Mouse (Mus musculus): Measurements from ENCODE around the gene Comp. TPM values are rescaled to one million over a fixed set of nuclear protein-coding genes. Genes with fewer than 3 reads are reported as not detected.

The Comp gene
- polyA plus RNA-seq, 1 experiment from 2014 or later = 0.32 TPM

DNA sequence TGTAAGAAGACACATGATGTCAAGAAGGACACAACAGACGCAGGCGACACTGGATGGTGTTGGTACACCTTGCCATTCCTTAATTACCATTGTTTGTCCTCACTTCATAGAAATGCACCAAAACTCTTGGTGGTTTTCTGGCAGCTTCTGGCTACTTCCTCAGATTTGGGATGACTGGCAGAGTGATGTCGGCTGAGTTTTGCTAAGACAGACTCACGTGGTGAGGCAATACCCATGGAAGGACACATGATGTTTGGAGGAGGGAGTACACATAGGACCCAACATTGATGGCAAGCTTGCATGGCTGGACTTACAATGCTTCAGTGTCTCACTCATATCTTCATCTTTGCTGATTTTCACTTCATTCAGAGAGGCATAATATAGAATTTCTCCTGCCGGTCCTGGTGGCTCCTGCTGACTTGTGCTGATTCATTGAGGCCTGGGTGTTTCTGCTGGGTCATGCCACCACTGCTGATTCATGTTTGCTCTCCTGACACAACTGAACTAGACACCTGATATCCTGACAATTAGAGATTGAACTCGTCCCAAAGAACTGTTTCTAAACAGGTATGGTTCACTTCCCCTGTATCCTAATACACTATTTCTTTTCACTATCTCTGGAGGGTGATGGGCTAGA, 41.1 kb downstream of the Comp start:
- DNase-seq (ENCODE audit: low spot score) = no peak
- no peak overlapping the region for H3K9ac ChIP-seq (ENCODE audit: low read length)
- H3K4me2 ChIP-seq (ENCODE audit: low read depth) = no peak overlapping the region
- ATAC-seq (ENCODE audit: insufficient read depth, low FRiP score, low TSS enrichment) = no peak
- WGBS = 92% methylated on average over 6 of the region's 6 CpGs
- H3K4me3 ChIP-seq (ENCODE audit: low read depth, low read length) = no peak overlapping the region
- H3K36me3 ChIP-seq (ENCODE audit: control insufficient read depth, insufficient read depth, low read length) = no peaks in the 10 kb centered on the region
- no peaks in the 10 kb centered on the region for H3K9me3 ChIP-seq (ENCODE audit: control insufficient read depth, low read length)
- peaks cover 5% of the 10 kb centered on the region for H3K4me1 ChIP-seq (ENCODE audit: control insufficient read depth, insufficient read depth, low read length)
- no peaks in the 10 kb centered on the region for H3K27me3 ChIP-seq (ENCODE audit: control insufficient read depth, insufficient read depth, low read length)
- H3K27ac ChIP-seq (ENCODE audit: low read depth, low read length) = no peak overlapping the region

DNA sequence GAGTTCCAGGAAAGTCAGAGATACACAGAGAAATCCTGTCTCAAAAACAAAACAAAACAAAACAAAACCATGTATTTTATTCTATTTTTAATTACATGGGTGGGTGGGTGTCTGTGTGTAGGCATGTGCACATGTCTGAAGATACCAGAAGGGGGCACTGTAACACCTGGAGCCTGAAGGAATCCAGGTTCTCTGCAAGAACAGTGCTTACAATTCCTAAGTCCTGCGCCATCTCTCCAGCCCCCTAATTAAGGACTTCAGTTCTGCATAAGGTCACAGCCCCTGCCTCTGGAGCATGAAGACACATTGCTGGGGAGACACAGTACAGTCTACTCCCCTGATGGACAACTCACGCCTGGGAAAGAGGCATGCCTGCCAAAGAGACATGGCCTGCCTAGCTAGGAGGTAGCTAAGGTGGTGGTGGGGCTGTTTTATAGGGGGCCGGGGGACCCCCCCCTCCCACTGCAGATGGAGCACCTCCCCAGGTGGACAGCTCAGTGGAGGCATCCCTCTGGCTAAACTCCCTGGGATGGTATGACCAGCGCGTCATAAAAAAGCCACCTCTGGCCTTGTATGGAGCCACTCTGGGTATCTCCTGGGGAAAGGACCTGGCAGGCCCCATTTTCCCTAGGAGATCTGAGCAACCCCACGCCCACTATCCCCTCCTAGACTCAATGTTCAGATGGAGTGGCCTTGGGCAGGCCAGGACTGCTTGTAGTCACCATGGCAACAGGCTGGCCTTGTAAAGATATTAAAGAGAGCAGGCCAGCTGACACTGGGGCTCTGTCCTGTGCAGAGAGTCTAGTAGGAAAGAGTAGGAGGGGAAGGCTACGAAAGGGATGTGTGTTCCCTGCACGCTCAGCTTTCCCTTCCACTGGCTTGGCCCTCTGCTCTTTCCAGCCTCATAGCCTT, 42.4 kb downstream of the Comp start:
- 67% methylated on average over 8 of the region's 8 CpGs for WGBS
- Histone ChIP-seq H3K36me3 (ENCODE audit: control insufficient read depth, insufficient read depth, low read length) (no peaks in the 10 kb centered on the region), H3K4me1 (ENCODE audit: control insufficient read depth, insufficient read depth, low read length) (peaks cover 5% of the 10 kb centered on the region), H3K27ac (ENCODE audit: low read depth, low read length) (0 out of 2 replicates have a peak overlapping the region, but pooled peaks have one; percentile 20), H3K27me3 (ENCODE audit: control insufficient read depth, insufficient read depth, low read length) (no peaks in the 10 kb centered on the region), H3K9me3 (ENCODE audit: control insufficient read depth, low read length) (no peaks in the 10 kb centered on the region), H3K4me2 (ENCODE audit: low read depth) (no peak overlapping the region), H3K4me3 (ENCODE audit: low read depth, low read length) (no peak overlapping the region), H3K9ac (ENCODE audit: low read length) (no peak overlapping the region; the same call in 1 of the 2 replicates)
- ATAC-seq (ENCODE audit: insufficient read depth, low FRiP score, low TSS enrichment) (0 out of 2 replicates have a peak, but pooled peaks have one; percentile 27), DNase-seq (ENCODE audit: low spot score) (no peak)

DNA sequence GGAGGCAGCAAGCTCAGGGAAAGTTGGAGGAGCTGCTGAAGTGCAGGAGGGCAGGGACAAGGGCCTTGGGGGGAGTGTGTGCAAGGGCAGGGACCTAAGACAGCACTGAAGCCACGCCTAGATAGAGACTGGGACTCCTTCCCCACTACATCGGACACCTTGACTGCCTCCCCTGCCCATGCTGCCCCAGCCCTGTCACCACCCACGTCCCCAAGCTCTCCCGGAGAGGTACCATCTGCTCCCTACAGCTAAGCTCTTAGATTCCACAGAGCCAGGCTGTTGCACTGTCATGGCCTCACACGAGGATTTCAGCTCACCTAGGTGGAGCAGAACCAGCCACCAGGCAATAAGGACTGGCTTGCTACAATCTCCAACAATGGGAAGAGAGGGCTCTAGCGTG, 43.6 kb downstream of the Comp start:
- Histone ChIP-seq H3K4me2 (ENCODE audit: low read depth) (no peak overlapping the region), H3K27ac (ENCODE audit: low read depth, low read length) (no peak overlapping the region)
- WGBS = 43% methylated on average over 6 of the region's 6 CpGs

DNA sequence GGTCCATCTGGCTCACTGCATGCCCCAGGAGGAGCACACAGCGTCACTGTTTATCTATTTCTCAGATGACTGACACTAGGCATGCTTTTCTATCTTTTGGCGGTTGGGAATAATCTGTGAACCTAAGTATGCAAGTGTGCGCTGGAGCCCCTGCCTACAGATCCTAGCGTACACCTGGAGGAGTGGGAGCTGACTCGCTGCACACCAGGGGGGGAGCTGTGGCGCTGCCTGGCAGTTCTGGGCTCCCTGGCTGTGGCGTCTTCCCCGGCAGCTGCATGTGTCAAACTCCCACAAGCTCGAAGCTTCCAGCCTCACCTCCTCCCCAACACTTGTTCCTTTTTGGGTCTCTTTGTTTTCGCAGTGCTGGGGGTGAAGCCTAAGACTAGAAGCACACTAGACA, 44.6 kb downstream of the Comp start:
- H3K9me3 ChIP-seq (ENCODE audit: control insufficient read depth, low read length) = no peaks in the 10 kb centered on the region
- H3K4me3 ChIP-seq (ENCODE audit: low read depth, low read length) = no peak overlapping the region
- no peak overlapping the region for H3K4me2 ChIP-seq (ENCODE audit: low read depth)
- WGBS = 62% methylated on average over 10 of the region's 10 CpGs
- H3K27ac ChIP-seq (ENCODE audit: low read depth, low read length) = no peak overlapping the region
- ATAC-seq (ENCODE audit: insufficient read depth, low FRiP score, low TSS enrichment) = no peak
- DNase-seq (ENCODE audit: low spot score) = no peak
- peaks cover 5% of the 10 kb centered on the region for H3K4me1 ChIP-seq (ENCODE audit: control insufficient read depth, insufficient read depth, low read length)
- H3K9ac ChIP-seq (ENCODE audit: low read length) = no peak overlapping the region; the same call in 1 of the 2 replicates
- H3K36me3 ChIP-seq (ENCODE audit: control insufficient read depth, insufficient read depth, low read length) = no peaks in the 10 kb centered on the region
- no peaks in the 10 kb centered on the region for H3K27me3 ChIP-seq (ENCODE audit: control insufficient read depth, insufficient read depth, low read length)

More for the DNA sequence above, 43.6 kb downstream of the Comp start:
- no peaks in the 10 kb centered on the region for H3K9me3 ChIP-seq (ENCODE audit: control insufficient read depth, low read length)
- no peak for DNase-seq (ENCODE audit: low spot score)
- H3K4me1 ChIP-seq (ENCODE audit: control insufficient read depth, insufficient read depth, low read length) = peaks cover 5% of the 10 kb centered on the region
- no peaks in the 10 kb centered on the region for H3K36me3 ChIP-seq (ENCODE audit: control insufficient read depth, insufficient read depth, low read length)
- no peaks in the 10 kb centered on the region for H3K27me3 ChIP-seq (ENCODE audit: control insufficient read depth, insufficient read depth, low read length)
- no peak overlapping the region for H3K4me3 ChIP-seq (ENCODE audit: low read depth, low read length)
- H3K9ac ChIP-seq (ENCODE audit: low read length) = no peak overlapping the region
- no peak for ATAC-seq (ENCODE audit: insufficient read depth, low FRiP score, low TSS enrichment)

DNA sequence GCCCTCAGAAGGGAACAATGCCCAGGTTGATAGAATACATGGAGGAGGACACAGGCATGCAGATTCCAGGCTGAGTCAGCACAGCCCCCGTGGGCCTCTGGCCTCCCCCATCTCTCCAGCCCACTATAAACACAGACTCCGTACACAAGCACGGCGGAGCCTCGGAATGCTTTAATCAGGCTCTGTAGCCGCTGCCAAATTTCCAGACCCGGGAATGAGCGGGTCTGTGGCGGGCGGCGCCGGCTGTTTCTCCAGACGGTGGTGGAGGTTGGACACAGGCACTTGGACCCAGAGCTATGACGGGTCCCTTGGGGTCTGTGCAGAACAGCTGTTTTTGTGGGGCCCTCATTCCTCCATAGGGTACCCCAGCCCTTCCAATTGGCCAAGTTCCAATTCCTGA, 45.6 kb downstream of the Comp start:
- Histone ChIP-seq H3K36me3 (ENCODE audit: control insufficient read depth, insufficient read depth, low read length) (no peaks in the 10 kb centered on the region), H3K9ac (ENCODE audit: low read length) (no peak overlapping the region), H3K4me1 (ENCODE audit: control insufficient read depth, insufficient read depth, low read length) (peaks cover 5% of the 10 kb centered on the region), H3K4me3 (ENCODE audit: low read depth, low read length) (no peak overlapping the region), H3K9me3 (ENCODE audit: control insufficient read depth, low read length) (no peaks in the 10 kb centered on the region), H3K4me2 (ENCODE audit: low read depth) (no peak overlapping the region), H3K27me3 (ENCODE audit: control insufficient read depth, insufficient read depth, low read length) (no peaks in the 10 kb centered on the region), H3K27ac (ENCODE audit: low read depth, low read length) (no peak overlapping the region)
- DNase-seq (ENCODE audit: low spot score) (no peak), ATAC-seq (ENCODE audit: insufficient read depth, low FRiP score, low TSS enrichment) (no peak)
- WGBS = 76% methylated on average over 14 of the region's 14 CpGs

DNA sequence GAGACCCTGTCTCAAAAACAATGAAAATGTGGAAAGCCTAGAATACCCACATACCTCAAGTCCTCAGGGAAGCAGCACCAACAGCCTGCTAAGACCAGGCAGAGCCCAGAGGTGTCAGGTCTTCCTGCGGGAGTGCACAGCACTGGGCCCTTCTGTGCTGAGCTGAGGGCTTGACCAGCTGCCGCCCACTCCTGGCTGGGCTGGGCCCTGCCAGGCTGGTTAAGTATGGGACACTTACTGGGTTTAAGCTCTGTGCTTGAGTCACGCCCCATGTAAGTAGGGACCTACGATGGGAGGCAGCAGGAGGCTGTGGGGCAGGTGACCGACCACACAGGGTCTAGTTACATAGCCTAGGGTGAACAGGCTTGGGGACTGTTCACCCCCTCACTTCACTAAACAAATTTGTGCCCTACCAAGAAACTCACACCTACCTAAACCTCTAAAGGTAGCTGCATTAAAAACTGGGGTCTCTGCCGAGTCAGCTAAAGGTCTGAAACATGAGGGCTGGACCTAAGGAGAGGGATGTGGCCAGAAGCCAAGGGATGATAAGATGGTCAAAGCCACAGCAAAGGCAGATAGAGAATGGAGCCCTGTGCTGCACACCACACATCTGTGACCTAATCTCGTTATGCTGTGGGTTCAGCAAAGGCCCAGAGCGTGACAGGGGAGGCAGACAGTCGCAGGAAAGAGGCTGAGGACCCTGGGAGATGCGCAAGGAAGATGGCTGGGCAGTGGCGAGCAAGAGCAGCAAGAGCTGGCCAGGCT, 46.7 kb downstream of the Comp start:
- DNase-seq (ENCODE audit: low spot score) (no peak), ATAC-seq (ENCODE audit: insufficient read depth, low FRiP score, low TSS enrichment) (no peak)
- Histone ChIP-seq H3K4me2 (ENCODE audit: low read depth) (no peak overlapping the region), H3K4me3 (ENCODE audit: low read depth, low read length) (no peak overlapping the region), H3K9me3 (ENCODE audit: control insufficient read depth, low read length) (no peaks in the 10 kb centered on the region), H3K27ac (ENCODE audit: low read depth, low read length) (no peak overlapping the region), H3K9ac (ENCODE audit: low read length) (no peak overlapping the region), H3K27me3 (ENCODE audit: control insufficient read depth, insufficient read depth, low read length) (no peaks in the 10 kb centered on the region), H3K36me3 (ENCODE audit: control insufficient read depth, insufficient read depth, low read length) (no peaks in the 10 kb centered on the region), H3K4me1 (ENCODE audit: control insufficient read depth, insufficient read depth, low read length) (peaks cover 5% of the 10 kb centered on the region)
- 85% methylated on average over 11 of the region's 11 CpGs for WGBS

DNA sequence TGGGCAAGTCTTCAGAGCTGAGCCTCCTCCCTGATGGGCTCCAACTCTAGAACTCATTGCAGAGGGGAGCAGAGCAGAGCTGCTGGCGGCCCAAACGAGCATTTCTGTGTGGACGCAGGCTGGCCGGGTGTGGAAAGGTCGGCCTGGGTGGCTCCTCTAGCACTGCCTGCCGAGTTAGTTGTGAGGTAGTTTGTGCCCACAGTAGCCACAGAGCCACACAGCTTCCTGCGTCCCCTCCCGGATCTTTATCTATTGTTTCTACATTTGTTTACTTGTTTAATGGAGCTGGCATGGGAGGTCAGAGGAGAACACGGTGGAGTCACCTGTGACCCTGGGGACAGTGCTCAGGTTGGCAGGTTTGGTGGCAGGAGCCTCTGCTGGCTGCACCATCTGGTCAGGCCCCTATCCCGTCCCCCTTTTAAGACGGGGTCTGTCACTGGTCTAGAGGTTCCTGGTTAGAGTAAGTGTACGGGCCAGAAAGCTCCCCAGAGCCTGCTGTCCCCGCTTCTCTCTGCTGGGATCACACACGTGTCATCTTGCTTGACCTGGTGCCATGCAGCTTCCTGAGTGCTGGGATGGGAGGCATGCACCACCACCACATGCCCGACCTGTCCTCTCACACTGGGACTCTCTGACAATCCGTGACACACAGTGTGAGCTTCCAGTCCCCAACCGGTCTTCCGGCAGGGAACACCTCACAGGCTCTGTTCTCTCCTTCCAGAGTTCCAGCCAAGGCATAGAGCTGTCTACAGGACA, 48.2 kb downstream of the Comp start:
- H3K4me1 ChIP-seq (ENCODE audit: control insufficient read depth, insufficient read depth, low read length) = peaks cover 1% of the 10 kb centered on the region
- no peaks in the 10 kb centered on the region for H3K9me3 ChIP-seq (ENCODE audit: control insufficient read depth, low read length)
- no peak for ATAC-seq (ENCODE audit: insufficient read depth, low FRiP score, low TSS enrichment)
- H3K9ac ChIP-seq (ENCODE audit: low read length) = no peak overlapping the region
- H3K36me3 ChIP-seq (ENCODE audit: control insufficient read depth, insufficient read depth, low read length) = no peaks in the 10 kb centered on the region
- no peak for DNase-seq (ENCODE audit: low spot score)
- 86% methylated on average over 18 of the region's 18 CpGs for WGBS
- no peak overlapping the region for H3K27ac ChIP-seq (ENCODE audit: low read depth, low read length)
- H3K4me3 ChIP-seq (ENCODE audit: low read depth, low read length) = no peak overlapping the region
- H3K4me2 ChIP-seq (ENCODE audit: low read depth) = no peak overlapping the region
- no peaks in the 10 kb centered on the region for H3K27me3 ChIP-seq (ENCODE audit: control insufficient read depth, insufficient read depth, low read length)

DNA sequence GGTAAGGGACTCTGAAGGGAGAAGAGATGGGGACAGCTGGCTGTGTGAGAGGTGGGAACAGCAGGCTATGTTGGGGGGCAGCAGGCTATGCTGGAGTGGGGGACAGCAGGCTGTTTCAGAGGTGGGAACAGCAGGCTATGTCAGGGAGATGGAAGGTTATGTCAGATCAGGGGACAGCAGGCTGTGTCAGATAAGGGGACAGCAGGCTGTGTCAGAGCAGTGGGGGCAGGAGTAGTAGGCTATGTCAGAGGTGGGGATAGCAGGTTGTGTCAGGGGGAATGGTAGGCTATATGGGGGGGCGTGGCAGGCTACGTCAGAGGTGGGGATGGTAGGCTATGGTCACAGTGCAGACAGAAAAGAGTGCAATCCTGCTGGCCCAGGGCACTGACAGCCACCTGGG, 49.4 kb downstream of the Comp start:
- Histone ChIP-seq H3K9me3 (ENCODE audit: control insufficient read depth, low read length) (no peaks in the 10 kb centered on the region), H3K4me3 (ENCODE audit: low read depth, low read length) (no peak overlapping the region), H3K9ac (ENCODE audit: low read length) (no peak overlapping the region), H3K36me3 (ENCODE audit: control insufficient read depth, insufficient read depth, low read length) (no peaks in the 10 kb centered on the region), H3K27ac (ENCODE audit: low read depth, low read length) (no peak overlapping the region), H3K27me3 (ENCODE audit: control insufficient read depth, insufficient read depth, low read length) (no peaks in the 10 kb centered on the region), H3K4me2 (ENCODE audit: low read depth) (no peak overlapping the region), H3K4me1 (ENCODE audit: control insufficient read depth, insufficient read depth, low read length) (no peaks in the 10 kb centered on the region; the same call in 1 of the 2 replicates)
- DNase-seq (ENCODE audit: low spot score) = no peak
- 67% methylated on average over 2 of the region's 2 CpGs for WGBS
- no peak for ATAC-seq (ENCODE audit: insufficient read depth, low FRiP score, low TSS enrichment)
